Mouse (Mus musculus) ES-E14 (cell line): ENCODE data around the gene Klf6.

ENCODE experiments used
- MAFK ChIP-seq: IDR thresholded peaks from 2 replicates; pipeline ENCODE4 v1.6.1; 2014; ENCODE audit warnings: mild to moderate bottlenecking, low read depth, low read length, inconsistent platforms; ENCODE audit not compliant: insufficient read depth
- ZC3H11A ChIP-seq: IDR thresholded peaks from 2 replicates; pipeline ENCODE4 v1.6.1; 2012; ENCODE audit warnings: low read depth, mild to moderate bottlenecking, inconsistent platforms, low read length, borderline replicate concordance
- ZNF384 ChIP-seq: IDR thresholded peaks from 2 replicates; pipeline ENCODE4 v1.6.1; 2012; ENCODE audit warnings: low read depth, low read length, inconsistent platforms

DNA sequence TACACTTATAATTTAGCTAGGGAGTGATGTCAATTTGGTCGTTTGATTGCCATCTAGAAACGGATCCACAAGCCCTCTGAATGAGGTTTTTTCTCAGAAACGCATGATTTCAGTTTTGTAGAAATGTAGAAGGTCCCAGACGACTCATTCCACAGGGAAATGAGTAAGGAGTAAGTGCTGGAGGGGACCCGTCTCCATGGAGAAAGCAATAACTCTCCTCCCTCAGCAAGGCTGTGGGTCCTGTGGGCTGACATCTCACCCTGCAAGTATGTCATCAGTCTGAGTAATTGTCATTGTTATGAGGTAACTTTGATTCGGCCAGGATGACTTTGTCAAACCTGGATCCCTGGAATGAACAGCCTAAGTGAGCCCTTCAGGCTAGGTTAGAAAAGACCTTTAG lies 4.8 kb downstream of the Klf6 start:
- TF ChIP-seq MAFK (no peak), ZNF384 (no peak), ZC3H11A (no peak)
